Mouse (Mus musculus): ENCODE data around the gene Fhad1. TPM values are rescaled to one million over a fixed set of nuclear protein-coding genes. Genes with fewer than 3 reads are reported as not detected.

Gene Fhad1
- polyA plus RNA-seq, 1 experiment from 2014 or later, result 1.9 TPM

GRCm38 (mm10) chr4:141874601-141875460, 140.1 kb downstream of the Fhad1 start, which contains the start of gene Efhd2:
TSS of gene Efhd2 (minus strand) at chr4:141874920.
- peak; percentile 86 for ATAC-seq (ENCODE audit: low FRiP score, low read depth)
- WGBS, result under 1% methylated on average over 69 of the region's 73 CpGs
- peak within 1 kb of the TSS; percentile 84 for H3K9ac ChIP-seq (replicated peaks)
- H3K27ac ChIP-seq (replicated peaks), result peak within 1 kb of the TSS; percentile 58
- H3K4me2 ChIP-seq (replicated peaks), result peak within 1 kb of the TSS; percentile 91
- H3K4me3 ChIP-seq, result peak within 1 kb of the TSS; percentile 80
- H3K36me3 ChIP-seq, result peaks cover 11% of the 10 kb centered on the region
- no peaks in the 10 kb centered on the region for H3K9me3 ChIP-seq
- H3K4me1 ChIP-seq, result peaks cover 52% of the 10 kb centered on the region
- H3K27me3 ChIP-seq, result peaks cover 10% of the 10 kb centered on the region; the same call in 1 of the 2 replicates

GRCm38 (mm10) chr4:141874111-141874600, 140.7 kb downstream of the Fhad1 start:
- Histone ChIP-seq H3K36me3 (peaks cover 11% of the 10 kb centered on the region), H3K27ac (replicated peaks) (0 out of 2 replicates have a peak overlapping the region, but pooled peaks have one; percentile 58), H3K4me3 (peak overlapping the region; percentile 80), H3K9me3 (no peaks in the 10 kb centered on the region), H3K4me1 (peaks cover 57% of the 10 kb centered on the region), H3K9ac (replicated peaks) (peak overlapping the region; percentile 84), H3K4me2 (replicated peaks) (peak overlapping the region; percentile 91), H3K27me3 (peaks cover 10% of the 10 kb centered on the region; the same call in 1 of the 2 replicates)
- ATAC-seq (ENCODE audit: low FRiP score, low read depth), result peak; percentile 4
- WGBS, result 1% methylated on average over 19 of the region's 19 CpGs

- H3K4me3 ChIP-seq, result peak overlapping the region; percentile 80
- peaks cover 63% of the 10 kb centered on the region for H3K4me1 ChIP-seq
- H3K36me3 ChIP-seq, result peaks cover 11% of the 10 kb centered on the region
- H3K27me3 ChIP-seq, result peaks cover 10% of the 10 kb centered on the region; the same call in 1 of the 2 replicates
- no peak for ATAC-seq (ENCODE audit: low FRiP score, low read depth)
- peak overlapping the region; percentile 91 for H3K4me2 ChIP-seq (replicated peaks)
- peak overlapping the region; percentile 84; the same call in 1 of the 2 replicates for H3K9ac ChIP-seq (replicated peaks)
- no peak overlapping the region for H3K27ac ChIP-seq (replicated peaks)
- 85% methylated on average over 9 of the region's 9 CpGs for WGBS
- no peaks in the 10 kb centered on the region for H3K9me3 ChIP-seq
These were observed 141.9 kb downstream of the Fhad1 start for GRCm38 (mm10) chr4:141872977-141873376.

- Histone ChIP-seq H3K9me3 (no peaks in the 10 kb centered on the region), H3K9ac (replicated peaks) (peak overlapping the region; percentile 84), H3K4me3 (peak overlapping the region; percentile 19), H3K27me3 (peaks cover 6% of the 10 kb centered on the region; the same call in 1 of the 2 replicates), H3K36me3 (peaks cover 11% of the 10 kb centered on the region), H3K4me1 (peaks cover 73% of the 10 kb centered on the region), H3K27ac (replicated peaks) (peak overlapping the region; percentile 22; the same call in 1 of the 2 replicates), H3K4me2 (replicated peaks) (peak overlapping the region; percentile 91)
- WGBS, result 60% methylated on average over 9 of the region's 9 CpGs
- ATAC-seq (ENCODE audit: low FRiP score, low read depth), result no peak
These were observed 143.0 kb downstream of the Fhad1 start for GRCm38 (mm10) chr4:141871909-141872308.

- ATAC-seq (ENCODE audit: low FRiP score, low read depth), result no peak
- H3K9ac ChIP-seq (replicated peaks), result no peak overlapping the region
These were observed 143.6 kb downstream of the Fhad1 start for GRCm38 (mm10) chr4:141871333-141871725.

GRCm38 (mm10) chr4:141870666-141871332, 144.1 kb downstream of the Fhad1 start:
- H3K9me3 ChIP-seq, result no peaks in the 10 kb centered on the region
- H3K36me3 ChIP-seq, result peaks cover 11% of the 10 kb centered on the region
- no peaks in the 10 kb centered on the region for H3K27me3 ChIP-seq
- H3K27ac ChIP-seq (replicated peaks), result no peak overlapping the region
- H3K9ac ChIP-seq (replicated peaks), result no peak overlapping the region
- no peak for ATAC-seq (ENCODE audit: low FRiP score, low read depth)
- peaks cover 81% of the 10 kb centered on the region for H3K4me1 ChIP-seq
- H3K4me2 ChIP-seq (replicated peaks), result no peak overlapping the region
- H3K4me3 ChIP-seq, result no peak overlapping the region
- 80% methylated on average over 11 of the region's 11 CpGs for WGBS

More at GRCm38 (mm10) chr4:141871333-141871725, 143.6 kb downstream of the Fhad1 start:
- H3K4me2 ChIP-seq (replicated peaks), result no peak overlapping the region
- H3K36me3 ChIP-seq, result peaks cover 11% of the 10 kb centered on the region
- peaks cover 79% of the 10 kb centered on the region for H3K4me1 ChIP-seq
- peaks cover 3% of the 10 kb centered on the region; the same call in 1 of the 2 replicates for H3K27me3 ChIP-seq
- H3K4me3 ChIP-seq, result no peak overlapping the region
- H3K9me3 ChIP-seq, result no peaks in the 10 kb centered on the region
- no peak overlapping the region for H3K27ac ChIP-seq (replicated peaks)
- WGBS, result 86% methylated on average over 3 of the region's 3 CpGs

- H3K27ac ChIP-seq (replicated peaks), result no peak overlapping the region
- no peaks in the 10 kb centered on the region for H3K27me3 ChIP-seq
- peaks cover 72% of the 10 kb centered on the region for H3K4me1 ChIP-seq
- H3K9me3 ChIP-seq, result no peaks in the 10 kb centered on the region
- H3K4me3 ChIP-seq, result no peak overlapping the region
- no peak for ATAC-seq (ENCODE audit: low FRiP score, low read depth)
- no peak overlapping the region for H3K4me2 ChIP-seq (replicated peaks)
- 91% methylated on average over 5 of the region's 5 CpGs for WGBS
- H3K9ac ChIP-seq (replicated peaks), result no peak overlapping the region
- peaks cover 17% of the 10 kb centered on the region for H3K36me3 ChIP-seq
These were observed 145.3 kb downstream of the Fhad1 start for GRCm38 (mm10) chr4:141869436-141870215.

- H3K27ac ChIP-seq (replicated peaks), result peak overlapping the region; percentile 78
These were observed 146.8 kb downstream of the Fhad1 start for GRCm38 (mm10) chr4:141868051-141868450.

GRCm38 (mm10) chr4:141867498-141867897, 147.4 kb downstream of the Fhad1 start:
- H3K36me3 ChIP-seq, result peaks cover 20% of the 10 kb centered on the region
- no peaks in the 10 kb centered on the region for H3K27me3 ChIP-seq
- H3K9ac ChIP-seq (replicated peaks), result no peak overlapping the region
- peak overlapping the region; percentile 78 for H3K27ac ChIP-seq (replicated peaks)
- H3K4me3 ChIP-seq, result no peak overlapping the region
- H3K9me3 ChIP-seq, result no peaks in the 10 kb centered on the region
- WGBS, result 46% methylated on average over 4 of the region's 4 CpGs
- no peak overlapping the region for H3K4me2 ChIP-seq (replicated peaks)
- peaks cover 54% of the 10 kb centered on the region for H3K4me1 ChIP-seq
- ATAC-seq (ENCODE audit: low FRiP score, low read depth), result peak; percentile 57

More at GRCm38 (mm10) chr4:141868051-141868450, 146.8 kb downstream of the Fhad1 start:
- no peaks in the 10 kb centered on the region for H3K9me3 ChIP-seq
- no peak for ATAC-seq (ENCODE audit: low FRiP score, low read depth)
- no peak overlapping the region for H3K4me3 ChIP-seq
- H3K9ac ChIP-seq (replicated peaks), result no peak overlapping the region
- peaks cover 20% of the 10 kb centered on the region for H3K36me3 ChIP-seq
- WGBS, result 87% methylated on average over 10 of the region's 10 CpGs
- H3K27me3 ChIP-seq, result no peaks in the 10 kb centered on the region
- H3K4me2 ChIP-seq (replicated peaks), result no peak overlapping the region
- H3K4me1 ChIP-seq, result peaks cover 59% of the 10 kb centered on the region

GRCm38 (mm10) chr4:141866933-141867490, 147.9 kb downstream of the Fhad1 start:
- peaks cover 49% of the 10 kb centered on the region for H3K4me1 ChIP-seq
- WGBS, result 20% methylated on average over 10 of the region's 10 CpGs
- H3K4me2 ChIP-seq (replicated peaks), result no peak overlapping the region
- H3K9me3 ChIP-seq, result no peaks in the 10 kb centered on the region
- H3K27me3 ChIP-seq, result no peaks in the 10 kb centered on the region
- no peak overlapping the region for H3K4me3 ChIP-seq
- no peak overlapping the region for H3K9ac ChIP-seq (replicated peaks)
- peak; percentile 57; the same call in 1 of the 2 replicates for ATAC-seq (ENCODE audit: low FRiP score, low read depth)
- peak overlapping the region; percentile 78 for H3K27ac ChIP-seq (replicated peaks)
- peaks cover 22% of the 10 kb centered on the region for H3K36me3 ChIP-seq

GRCm38 (mm10) chr4:141865600-141865999, 149.3 kb downstream of the Fhad1 start:
- 0 out of 2 replicates have a peak, but pooled peaks cover 4% of the 10 kb centered on the region for H3K9me3 ChIP-seq
- 87% methylated on average over 5 of the region's 5 CpGs for WGBS
- H3K4me1 ChIP-seq, result peaks cover 37% of the 10 kb centered on the region
- no peak for ATAC-seq (ENCODE audit: low FRiP score, low read depth)
- no peak overlapping the region for H3K4me3 ChIP-seq
- H3K27ac ChIP-seq (replicated peaks), result no peak overlapping the region
- H3K4me2 ChIP-seq (replicated peaks), result no peak overlapping the region
- H3K9ac ChIP-seq (replicated peaks), result no peak overlapping the region
- peaks cover 30% of the 10 kb centered on the region for H3K36me3 ChIP-seq
- no peaks in the 10 kb centered on the region for H3K27me3 ChIP-seq

All from midbrain, embryonic 12.5 days (tissue).